Mouse (Mus musculus): ENCODE data around the gene Rbm15b. TPM values are rescaled to one million over a fixed set of nuclear protein-coding genes. Genes with fewer than 3 reads are reported as not detected.

Rbm15b gene
- polyA plus RNA-seq, 1 experiment = 36.9 TPM

DNA sequence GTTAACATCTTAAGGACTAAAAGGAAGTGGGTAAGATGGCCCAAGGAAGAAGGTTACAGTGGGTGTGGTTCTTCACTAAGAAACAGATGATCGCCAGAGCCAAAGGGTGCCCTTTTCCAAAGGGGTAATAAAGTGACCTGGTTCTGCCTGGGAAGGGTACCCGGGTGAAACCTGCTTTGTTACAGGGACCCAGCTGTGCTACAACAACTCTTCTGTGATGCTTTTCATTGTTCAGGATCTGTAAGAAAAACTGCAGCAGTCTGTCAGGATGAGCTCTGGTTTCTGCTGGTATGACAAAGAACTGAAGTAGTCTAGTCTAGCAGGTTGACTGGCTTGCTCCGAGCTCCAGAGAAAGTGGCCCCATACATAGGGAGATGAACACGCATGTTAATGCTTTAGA lies 5.1 kb downstream of the Rbm15b start:
- Histone ChIP-seq H3K27me3 (ENCODE audit: control insufficient read depth, insufficient read depth, low read length, poor library complexity, severe bottlenecking) (no peaks in the 10 kb centered on the region), H3K27ac (ENCODE audit: insufficient read depth, low read length) (no peak overlapping the region), H3K9me3 (replicated peaks; ENCODE audit: control insufficient read depth, insufficient read depth, low read length, poor library complexity, severe bottlenecking) (no peaks in the 10 kb centered on the region), H3K9ac (ENCODE audit: low read depth, poor library complexity, severe bottlenecking) (no peak overlapping the region), H3K36me3 (ENCODE audit: control insufficient read depth, insufficient read depth, low read length, poor library complexity, severe bottlenecking) (peaks cover 18% of the 10 kb centered on the region), H3K4me3 (ENCODE audit: low read depth, low read length) (no peak overlapping the region), H3K4me1 (ENCODE audit: control insufficient read depth, insufficient read depth, low read length) (no peaks in the 10 kb centered on the region)
- TF ChIP-seq CTCF (IDR thresholded peaks at IDR 0.05; ENCODE audit: low read depth, low read length) (no peak), POLR2A (IDR thresholded peaks at IDR 0.05; ENCODE audit: insufficient read depth, low read length) (no peak), EP300 (IDR thresholded peaks at IDR 0.05; ENCODE audit: insufficient read depth, low read depth, low read length) (no peak)

DNA sequence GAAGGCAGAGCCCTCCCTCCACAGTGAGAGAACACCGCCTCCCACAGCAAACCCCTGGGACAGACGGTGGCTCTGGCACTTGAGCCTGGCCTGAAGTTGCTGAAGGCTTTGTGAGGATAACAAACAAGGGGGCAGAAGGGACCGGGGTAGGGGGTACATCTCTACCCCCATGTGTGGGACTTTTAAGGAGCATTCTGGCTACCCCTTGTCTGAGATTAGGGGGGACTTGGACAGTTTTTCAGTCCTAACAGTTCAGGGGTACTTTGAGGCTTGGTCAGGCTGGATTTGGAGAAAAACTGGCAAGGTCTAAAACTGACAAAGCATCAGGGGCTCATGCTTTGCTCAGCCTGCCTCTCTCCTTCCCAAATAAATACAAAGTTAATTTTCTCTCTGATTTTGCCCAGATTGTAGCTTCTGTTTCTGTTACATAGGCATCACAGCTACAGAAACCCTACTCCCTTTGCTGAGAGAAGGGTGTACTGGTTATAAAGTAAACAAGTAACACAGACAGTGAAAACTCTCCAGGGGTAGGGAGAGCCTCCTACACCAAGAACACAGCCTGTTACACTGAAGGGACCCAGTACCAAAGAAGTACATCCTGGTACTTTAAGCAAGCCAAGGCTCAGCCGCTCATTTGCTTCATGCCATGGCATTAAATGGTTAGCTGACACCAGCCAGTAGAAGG lies 6.0 kb downstream of the Rbm15b start:
- no peak overlapping the region for H3K4me3 ChIP-seq (ENCODE audit: low read depth, low read length)
- no peak for TF ChIP-seq EP300 (IDR thresholded peaks at IDR 0.05; ENCODE audit: insufficient read depth, low read depth, low read length)
- no peak for TF ChIP-seq POLR2A (IDR thresholded peaks at IDR 0.05; ENCODE audit: insufficient read depth, low read length)
- TF ChIP-seq CTCF (IDR thresholded peaks at IDR 0.05; ENCODE audit: low read depth, low read length) = no peak
- peaks cover 23% of the 10 kb centered on the region for H3K36me3 ChIP-seq (ENCODE audit: control insufficient read depth, insufficient read depth, low read length, poor library complexity, severe bottlenecking)
- no peaks in the 10 kb centered on the region for H3K4me1 ChIP-seq (ENCODE audit: control insufficient read depth, insufficient read depth, low read length)
- no peaks in the 10 kb centered on the region for H3K27me3 ChIP-seq (ENCODE audit: control insufficient read depth, insufficient read depth, low read length, poor library complexity, severe bottlenecking)
- no peak overlapping the region for H3K27ac ChIP-seq (ENCODE audit: insufficient read depth, low read length)
- no peak overlapping the region for H3K9ac ChIP-seq (ENCODE audit: low read depth, poor library complexity, severe bottlenecking)
- no peaks in the 10 kb centered on the region for H3K9me3 ChIP-seq (replicated peaks; ENCODE audit: control insufficient read depth, insufficient read depth, low read length, poor library complexity, severe bottlenecking)

DNA sequence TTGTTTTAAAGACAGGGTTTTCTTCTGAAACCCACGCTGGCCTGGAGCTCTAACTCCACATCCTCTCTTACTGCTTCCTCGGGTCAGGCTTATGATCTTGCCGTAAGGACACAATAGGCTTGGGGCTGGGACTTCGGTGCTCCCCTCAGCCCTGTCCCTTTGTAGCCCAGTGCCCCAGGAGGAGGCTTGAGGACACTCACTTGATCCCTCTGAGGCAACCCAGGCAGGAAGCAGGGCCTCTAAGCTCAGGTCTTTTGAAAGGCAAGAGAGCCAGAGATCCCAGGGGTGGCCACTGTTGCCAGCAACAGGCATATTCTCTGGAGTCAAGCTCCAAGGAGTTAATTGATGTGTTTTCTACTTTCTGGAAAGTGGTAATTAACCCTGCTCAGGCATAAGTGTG lies 7.8 kb downstream of the Rbm15b start:
- TF ChIP-seq EP300 (IDR thresholded peaks at IDR 0.05; ENCODE audit: insufficient read depth, low read depth, low read length) (no peak), POLR2A (IDR thresholded peaks at IDR 0.05; ENCODE audit: insufficient read depth, low read length) (no peak), CTCF (IDR thresholded peaks at IDR 0.05; ENCODE audit: low read depth, low read length) (no peak)
- Histone ChIP-seq H3K4me3 (ENCODE audit: low read depth, low read length) (no peak overlapping the region), H3K36me3 (ENCODE audit: control insufficient read depth, insufficient read depth, low read length, poor library complexity, severe bottlenecking) (peaks cover 40% of the 10 kb centered on the region), H3K27me3 (ENCODE audit: control insufficient read depth, insufficient read depth, low read length, poor library complexity, severe bottlenecking) (no peaks in the 10 kb centered on the region), H3K9ac (ENCODE audit: low read depth, poor library complexity, severe bottlenecking) (no peak overlapping the region), H3K9me3 (replicated peaks; ENCODE audit: control insufficient read depth, insufficient read depth, low read length, poor library complexity, severe bottlenecking) (no peaks in the 10 kb centered on the region), H3K4me1 (ENCODE audit: control insufficient read depth, insufficient read depth, low read length) (no peaks in the 10 kb centered on the region), H3K27ac (ENCODE audit: insufficient read depth, low read length) (no peak overlapping the region)

DNA sequence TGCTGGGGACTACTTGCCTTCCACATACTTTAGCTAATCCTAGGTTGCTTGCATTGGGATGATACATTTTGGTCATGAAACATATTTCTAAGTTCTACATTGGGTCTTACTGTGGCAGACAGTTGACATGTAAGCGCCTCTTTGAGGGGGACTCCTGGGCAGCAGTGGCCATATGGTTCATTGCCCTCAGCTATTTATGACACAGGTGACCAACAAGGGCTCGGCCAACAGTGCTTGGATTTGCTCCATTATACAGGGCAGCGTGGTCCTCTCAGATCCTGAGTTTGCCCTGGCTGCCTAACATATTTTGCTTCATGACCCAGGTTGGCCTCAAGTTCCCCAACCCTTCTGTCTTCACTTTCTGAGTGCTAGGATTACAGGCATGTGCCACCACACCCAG lies 10.6 kb downstream of the Rbm15b start:
- H3K4me3 ChIP-seq (ENCODE audit: low read depth, low read length) = no peak overlapping the region
- no peaks in the 10 kb centered on the region for H3K9me3 ChIP-seq (replicated peaks; ENCODE audit: control insufficient read depth, insufficient read depth, low read length, poor library complexity, severe bottlenecking)
- no peak overlapping the region for H3K27ac ChIP-seq (ENCODE audit: insufficient read depth, low read length)
- H3K36me3 ChIP-seq (ENCODE audit: control insufficient read depth, insufficient read depth, low read length, poor library complexity, severe bottlenecking) = peaks cover 53% of the 10 kb centered on the region
- H3K4me1 ChIP-seq (ENCODE audit: control insufficient read depth, insufficient read depth, low read length) = no peaks in the 10 kb centered on the region
- H3K27me3 ChIP-seq (ENCODE audit: control insufficient read depth, insufficient read depth, low read length, poor library complexity, severe bottlenecking) = no peaks in the 10 kb centered on the region
- no peak overlapping the region for H3K9ac ChIP-seq (ENCODE audit: low read depth, poor library complexity, severe bottlenecking)
- no peak for TF ChIP-seq EP300 (IDR thresholded peaks at IDR 0.05; ENCODE audit: insufficient read depth, low read depth, low read length)
- TF ChIP-seq POLR2A (IDR thresholded peaks at IDR 0.05; ENCODE audit: insufficient read depth, low read length) = no peak
- TF ChIP-seq CTCF (IDR thresholded peaks at IDR 0.05; ENCODE audit: low read depth, low read length) = no peak

DNA sequence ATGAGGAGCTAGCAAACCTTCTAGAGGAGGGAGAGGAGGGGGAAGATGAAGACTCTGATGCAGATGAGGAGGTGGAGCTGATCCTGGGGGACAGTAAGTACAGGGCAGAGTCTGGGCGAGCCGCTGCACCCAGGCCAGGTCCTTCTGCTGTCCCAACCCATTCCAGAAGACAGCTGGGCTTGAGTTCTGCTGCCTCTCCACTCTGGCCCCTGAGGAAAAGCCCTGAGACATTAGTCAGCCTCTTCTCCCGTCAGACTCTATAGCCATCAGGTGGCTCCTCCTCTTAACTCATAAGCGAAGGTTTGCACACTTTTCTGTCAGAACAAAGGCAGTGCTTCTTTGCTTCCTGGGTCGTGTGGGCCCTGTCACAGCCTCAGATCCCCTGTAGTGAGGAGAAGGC lies 13.0 kb downstream of the Rbm15b start:
- Histone ChIP-seq H3K36me3 (ENCODE audit: control insufficient read depth, insufficient read depth, low read length, poor library complexity, severe bottlenecking) (peaks cover 44% of the 10 kb centered on the region), H3K27me3 (ENCODE audit: control insufficient read depth, insufficient read depth, low read length, poor library complexity, severe bottlenecking) (no peaks in the 10 kb centered on the region)

DNA sequence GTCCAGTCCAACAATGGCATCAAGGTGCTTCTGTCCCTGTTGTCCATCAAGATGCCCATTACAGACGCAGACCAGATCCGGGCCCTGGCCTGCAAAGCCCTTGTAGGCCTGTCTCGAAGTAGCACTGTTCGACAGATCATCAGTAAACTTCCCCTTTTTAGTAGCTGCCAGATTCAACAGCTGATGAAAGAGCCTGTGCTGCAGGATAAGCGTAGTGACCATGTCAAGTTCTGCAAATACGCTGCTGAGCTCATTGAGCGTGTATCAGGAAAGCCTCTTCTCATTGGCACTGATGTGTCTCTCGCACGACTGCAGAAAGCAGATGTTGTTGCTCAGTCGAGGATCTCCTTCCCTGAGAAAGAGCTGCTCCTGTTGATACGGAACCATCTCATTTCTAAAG lies 29.2 kb downstream of the Rbm15b start:
- peaks cover 68% of the 10 kb centered on the region for H3K36me3 ChIP-seq (ENCODE audit: control insufficient read depth, insufficient read depth, low read length, poor library complexity, severe bottlenecking)
- H3K27me3 ChIP-seq (ENCODE audit: control insufficient read depth, insufficient read depth, low read length, poor library complexity, severe bottlenecking) = no peaks in the 10 kb centered on the region
- no peaks in the 10 kb centered on the region for H3K9me3 ChIP-seq (replicated peaks; ENCODE audit: control insufficient read depth, insufficient read depth, low read length, poor library complexity, severe bottlenecking)
- no peak overlapping the region for H3K27ac ChIP-seq (ENCODE audit: insufficient read depth, low read length)
- no peaks in the 10 kb centered on the region for H3K4me1 ChIP-seq (ENCODE audit: control insufficient read depth, insufficient read depth, low read length)
- no peak overlapping the region for H3K4me3 ChIP-seq (ENCODE audit: low read depth, low read length)
- TF ChIP-seq EP300 (IDR thresholded peaks at IDR 0.05; ENCODE audit: insufficient read depth, low read depth, low read length) (no peak), POLR2A (IDR thresholded peaks at IDR 0.05; ENCODE audit: insufficient read depth, low read length) (no peak), CTCF (IDR thresholded peaks at IDR 0.05; ENCODE audit: low read depth, low read length) (no peak)
- H3K9ac ChIP-seq (ENCODE audit: low read depth, poor library complexity, severe bottlenecking) = no peak overlapping the region

More for the DNA sequence above, 13.0 kb downstream of the Rbm15b start:
- no peaks in the 10 kb centered on the region for H3K4me1 ChIP-seq (ENCODE audit: control insufficient read depth, insufficient read depth, low read length)
- no peak overlapping the region for H3K4me3 ChIP-seq (ENCODE audit: low read depth, low read length)
- no peaks in the 10 kb centered on the region for H3K9me3 ChIP-seq (replicated peaks; ENCODE audit: control insufficient read depth, insufficient read depth, low read length, poor library complexity, severe bottlenecking)
- no peak for TF ChIP-seq POLR2A (IDR thresholded peaks at IDR 0.05; ENCODE audit: insufficient read depth, low read length)
- no peak for TF ChIP-seq EP300 (IDR thresholded peaks at IDR 0.05; ENCODE audit: insufficient read depth, low read depth, low read length)
- TF ChIP-seq CTCF (IDR thresholded peaks at IDR 0.05; ENCODE audit: low read depth, low read length) = no peak
- no peak overlapping the region for H3K9ac ChIP-seq (ENCODE audit: low read depth, poor library complexity, severe bottlenecking)
- no peak overlapping the region for H3K27ac ChIP-seq (ENCODE audit: insufficient read depth, low read length)
